Mouse (Mus musculus) kidney, adult 11 months (tissue): ENCODE results near the gene Gm10229.
"Not testable (repeated sequence)": the region's sequence is repeated elsewhere in the genome, so short reads cannot be mapped to it uniquely, and the experiment has no call there.

ENCODE experiments used
- DNase-seq: peaks from one replicate; pipeline ENCODE4 v3.0.0; 2022

Gm10229 gene

DNA sequence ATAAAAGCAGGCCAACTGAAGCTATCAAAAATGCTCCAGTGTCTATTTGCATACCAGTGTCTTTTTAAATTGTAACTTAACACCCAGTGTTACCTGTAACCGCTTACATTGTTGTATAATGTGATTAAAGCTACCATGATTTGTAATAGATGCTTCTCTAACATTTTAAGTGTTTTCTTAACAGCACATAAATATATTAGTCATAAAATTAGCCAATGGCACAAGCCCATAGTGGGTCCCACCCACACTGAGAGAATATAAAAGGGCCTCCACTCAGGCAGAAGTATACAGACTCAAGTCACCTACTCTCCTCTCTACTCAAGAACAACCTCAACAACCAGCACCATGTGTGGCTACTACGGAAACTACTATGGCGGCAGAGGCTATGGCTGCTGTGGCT lies at the start of gene Gm10229:
Gm10229 (plus strand) TSS at position 301 of the 400 bp plus-strand sequence.
- not testable (repeated sequence) for DNase-seq

- DNase-seq = no peak
Measured at GRCm38 (mm10) chr16:89010659-89011058, 4.4 kb upstream of the Gm10229 start, which contains the start of gene Krtap22-2. TSS of gene Krtap22-2 (minus strand) at chr16:89010759.

- DNase-seq = no peak
Measured at GRCm38 (mm10) chr16:89013973-89014372, 1.1 kb upstream of the Gm10229 start.

- not testable (repeated sequence) for DNase-seq
Measured at GRCm38 (mm10) chr16:89031399-89031798, 16.3 kb downstream of the Gm10229 start, which contains the start of gene Krtap6-1. TSS of gene Krtap6-1 (plus strand) at chr16:89031699.

DNA sequence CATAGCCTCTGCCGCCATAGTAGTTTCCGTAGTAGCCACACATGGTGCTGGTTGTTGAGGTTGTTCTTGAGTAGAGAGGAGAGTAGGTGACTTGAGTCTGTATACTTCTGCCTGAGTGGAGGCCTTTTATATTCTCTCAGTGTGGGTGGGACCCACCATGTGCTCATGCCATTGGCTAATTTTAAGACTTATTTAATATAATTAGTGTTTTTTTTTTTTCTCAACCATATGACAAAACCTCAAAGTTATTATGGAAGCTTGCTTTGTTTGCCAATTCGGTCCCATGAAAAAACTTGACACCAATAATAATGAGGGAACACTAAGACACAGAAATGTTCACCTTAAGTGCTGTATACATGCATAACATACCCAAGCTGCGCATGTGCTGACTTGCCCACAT lies 26.3 kb downstream of the Gm10229 start, which contains the start of gene Gm10228:
Gm10228 (minus strand) TSS at position 101 of the 400 bp plus-strand sequence.
- DNase-seq = not testable (repeated sequence)

- no peak for DNase-seq
Measured at GRCm38 (mm10) chr16:89047783-89048182, 32.7 kb downstream of the Gm10229 start, which contains the start of gene Krtap6-5. TSS of gene Krtap6-5 (minus strand) at chr16:89047883.

DNA sequence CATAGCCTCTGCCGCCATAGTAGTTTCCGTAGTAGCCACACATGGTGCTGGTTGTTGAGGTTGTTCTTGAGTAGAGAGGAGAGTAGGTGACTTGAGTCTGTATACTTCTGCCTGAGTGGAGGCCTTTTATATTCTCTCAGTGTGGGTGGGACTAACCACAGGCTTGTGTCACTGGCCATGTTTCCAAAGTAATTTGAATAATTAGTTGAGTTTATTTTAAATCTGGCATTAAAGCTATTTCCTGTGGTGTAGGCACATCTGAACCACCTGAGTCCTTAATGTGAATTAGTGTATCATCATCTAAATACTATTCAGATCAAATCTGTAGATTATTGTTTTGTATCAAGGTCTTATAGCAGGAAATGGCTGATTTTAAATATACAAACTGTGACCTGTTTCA lies 48.8 kb downstream of the Gm10229 start, which contains the start of gene 1110025L11Rik:
1110025L11Rik (minus strand) TSS at position 101 of the 400 bp plus-strand sequence.
- DNase-seq = not testable (repeated sequence)
